Comparison of ENCODE assay signal across 8 mouse cellular contexts in genomic region chr6:92286258-92286888, GRCm38 (mm10). TPM values are rescaled to one million over a fixed set of nuclear protein-coding genes. Genes with fewer than 3 reads are reported as not detected.
DNase-seq lines count a peak whose midpoint lies in the region; ATAC-seq and TF ChIP-seq lines count a peak whose summit lies in the region.

No protein-coding gene starts in this region.

- H3K36me3 ChIP-seq in embryonic facial prominence, embryonic 14.5 days (ENCODE audit: control insufficient read depth, insufficient read depth, low read length) = no peaks in the 10 kb centered on the region
- H3K36me3 ChIP-seq in hindbrain, postnatal 0 days (ENCODE audit: insufficient read depth, low read length) = no peaks in the 10 kb centered on the region
- no peaks in the 10 kb centered on the region for H3K36me3 ChIP-seq in midbrain, embryonic 14.5 days (ENCODE audit: control insufficient read depth, insufficient read depth, low read length)

- no peaks in the 10 kb centered on the region for H3K4me1 ChIP-seq in embryonic facial prominence, embryonic 14.5 days (ENCODE audit: control insufficient read depth, insufficient read depth, low read length)
- no peaks in the 10 kb centered on the region for H3K4me1 ChIP-seq in hindbrain, postnatal 0 days (ENCODE audit: insufficient read depth, low read length)
- H3K4me1 ChIP-seq in midbrain, embryonic 14.5 days (ENCODE audit: control insufficient read depth, insufficient read depth, low read length) = no peaks in the 10 kb centered on the region

- no peaks in the 10 kb centered on the region for H3K27me3 ChIP-seq in embryonic facial prominence, embryonic 14.5 days (replicated peaks; ENCODE audit: control insufficient read depth, insufficient read depth, low read length)
- H3K27me3 ChIP-seq in hindbrain, postnatal 0 days (ENCODE audit: insufficient read depth, low read length) = no peaks in the 10 kb centered on the region
- no peaks in the 10 kb centered on the region for H3K27me3 ChIP-seq in midbrain, embryonic 14.5 days (ENCODE audit: control insufficient read depth, insufficient read depth, low read length)

- peak; percentile 91 for TF ChIP-seq CTCF in hindbrain, postnatal 0 days (IDR thresholded peaks at IDR 0.05; ENCODE audit: low read depth)

- WGBS in embryonic facial prominence, embryonic 14.5 days = 27% methylated on average over 4 of the region's 4 CpGs
- 39% methylated on average over 4 of the region's 4 CpGs for WGBS in hindbrain, postnatal 0 days
- 28% methylated on average over 4 of the region's 4 CpGs for WGBS in midbrain, embryonic 14.5 days

- ATAC-seq in embryonic facial prominence, embryonic 14.5 days (ENCODE audit: low read depth) = peak; percentile 67; the same call in 1 of the 2 replicates
- peak; percentile 81 for ATAC-seq in hindbrain, postnatal 0 days
- ATAC-seq in midbrain, embryonic 14.5 days (ENCODE audit: low FRiP score, low TSS enrichment) = no peak

- peak; percentile 30 to 83 for DNase-seq in heart, adult 18-20 months
- DNase-seq in heart, postnatal 25 days (ENCODE audit: low spot score) = no peak
- peak; percentile 80 for DNase-seq in brain, adult 2 months (ENCODE audit: low read depth, low spot score)
- DNase-seq in embryonic facial prominence, embryonic 14.5 days (ENCODE audit: low spot score) = peak; percentile 62
- DNase-seq in hindbrain, postnatal 0 days (ENCODE audit: low spot score) = peak; percentile 88
- peak; percentile 66 to 71 for DNase-seq in left cerebral cortex, postnatal 10 days (ENCODE audit: extremely low spot score in 1 of 2, low spot score in 2 of 2)
- DNase-seq in midbrain, embryonic 14.5 days = peak; percentile 91
- DNase-seq in testis, postnatal 10 days (ENCODE audit: low spot score) = peak; percentile 86

- no peaks in the 10 kb centered on the region for H3K9me3 ChIP-seq in embryonic facial prominence, embryonic 14.5 days (ENCODE audit: control insufficient read depth, low read length)
- no peaks in the 10 kb centered on the region for H3K9me3 ChIP-seq in hindbrain, postnatal 0 days (ENCODE audit: low read length)
- no peaks in the 10 kb centered on the region for H3K9me3 ChIP-seq in midbrain, embryonic 14.5 days (ENCODE audit: control insufficient read depth, low read length)

- no peak overlapping the region for H3K4me2 ChIP-seq in embryonic facial prominence, embryonic 14.5 days (ENCODE audit: low read depth, low read length)
- H3K4me2 ChIP-seq in hindbrain, postnatal 0 days (ENCODE audit: low read depth, low read length) = no peak overlapping the region
- no peak overlapping the region for H3K4me2 ChIP-seq in midbrain, embryonic 14.5 days (ENCODE audit: low read length)

- H3K9ac ChIP-seq in embryonic facial prominence, embryonic 14.5 days (ENCODE audit: low read depth, low read length) = no peak overlapping the region
- H3K9ac ChIP-seq in hindbrain, postnatal 0 days (replicated peaks; ENCODE audit: low read length) = no peak overlapping the region
- no peak overlapping the region for H3K9ac ChIP-seq in midbrain, embryonic 14.5 days (replicated peaks; ENCODE audit: low read length)

- intact Hi-C loops in heart, postnatal 25 days (cut with DNase I) = loop anchor here (1.0 to 5.0 kb wide), 4 partner anchors 191 to 457 kb away; no protein-coding TSS in a partner anchor
- intact Hi-C loops in left cerebral cortex, postnatal 10 days (cut with DNase I) = loop anchor here (2.0 to 10.0 kb wide), 3 partner anchors 188 to 456 kb away; no protein-coding TSS in a partner anchor

- H3K4me3 ChIP-seq in embryonic facial prominence, embryonic 14.5 days (ENCODE audit: low read depth, low read length) = no peak overlapping the region
- no peak overlapping the region for H3K4me3 ChIP-seq in hindbrain, postnatal 0 days (ENCODE audit: low read length)
- no peak overlapping the region for H3K4me3 ChIP-seq in midbrain, embryonic 14.5 days (replicated peaks; ENCODE audit: low read depth, low read length)

- H3K27ac ChIP-seq in embryonic facial prominence, embryonic 14.5 days (replicated peaks; ENCODE audit: low read depth, low read length) = no peak overlapping the region
- no peak overlapping the region for H3K27ac ChIP-seq in hindbrain, postnatal 0 days
- no peak overlapping the region for H3K27ac ChIP-seq in midbrain, embryonic 14.5 days (replicated peaks; ENCODE audit: low read depth, low read length)

RNA-seq across cellular contexts. Expression of gene Trh, which starts 41.9 kb away (rescaled TPM):
- not detected for total RNA-seq in heart, adult 18-20 months (2021)
- total RNA-seq in heart, postnatal 25 days (2021) = not detected
- polyA plus RNA-seq in embryonic facial prominence, embryonic 14.5 days (2014; fragmentation: Nextera tagmentation; extraction: Ambion mirVana) = 0.40 and 0.73 TPM in 2 replicates
- 0.72 and 4.0 TPM in 2 replicates for total RNA-seq in hindbrain, postnatal 0 days (2014; rRNA removed)
- polyA plus RNA-seq in hindbrain, postnatal 0 days (2015; fragmentation: Nextera tagmentation; extraction: Ambion mirVana) = 5.2 and 5.5 TPM in 2 replicates
- 1 to 10 TPM; 3.1 to 3.2 TPM for total RNA-seq in left cerebral cortex, postnatal 10 days (2021)
- polyA plus RNA-seq in midbrain, embryonic 14.5 days (2014; fragmentation: Nextera tagmentation; extraction: Ambion mirVana) = 0.55 and 1.1 TPM in 2 replicates
